Mouse (Mus musculus): ENCODE measurements around the gene Tmem231. TPM values are rescaled to one million over a fixed set of nuclear protein-coding genes. Genes with fewer than 3 reads are reported as not detected.

The Tmem231 gene
- 2.1 and 3.1 TPM in 2 replicates for polyA plus RNA-seq (2012; rRNA removed)

- peaks cover 6% of the 10 kb centered on the region for H3K4me1 ChIP-seq (ENCODE audit: control insufficient read depth, insufficient read depth, insufficient read length)
- H3K27ac ChIP-seq (ENCODE audit: insufficient read depth, low read length): no peak within 1 kb of the TSS; the same call in 1 of the 2 replicates
- TF ChIP-seq CTCF (IDR thresholded peaks at IDR 0.05; ENCODE audit: extremely low read depth, insufficient read depth, insufficient read length, insufficient replicate concordance) (no peak), POLR2A (IDR thresholded peaks at IDR 0.05; ENCODE audit: low read depth, low read length) (no peak)
- no peaks in the 10 kb centered on the region for H3K27me3 ChIP-seq (ENCODE audit: control insufficient read depth, insufficient read depth, low read length)
- peak; percentile 76 to 88 for DNase-seq (ENCODE audit: low read depth in 1 of 2, low spot score in 2 of 2)
- H3K36me3 ChIP-seq (ENCODE audit: control insufficient read depth, insufficient read depth, low read length): no peaks in the 10 kb centered on the region
- peak within 1 kb of the TSS; percentile 73 for H3K4me3 ChIP-seq (ENCODE audit: extremely low read depth, insufficient read depth, insufficient read length)
- WGBS: 4% methylated on average over 52 of the region's 53 CpGs
These were observed at the start of gene Tmem231 for GRCm38 (mm10) chr8:111933348-111934076. Gene Tmem231, minus strand, starts transcription at chr8:111933881.

GRCm38 (mm10) chr8:111982116-111982515 lies 48.4 kb upstream of the Tmem231 start:
- no peak for DNase-seq (ENCODE audit: low read depth in 1 of 2, low spot score in 2 of 2)
- Histone ChIP-seq H3K4me3 (ENCODE audit: extremely low read depth, insufficient read depth, insufficient read length) (no peak overlapping the region), H3K36me3 (ENCODE audit: control insufficient read depth, insufficient read depth, low read length) (peaks cover 15% of the 10 kb centered on the region), H3K27me3 (ENCODE audit: control insufficient read depth, insufficient read depth, low read length) (no peaks in the 10 kb centered on the region), H3K4me1 (ENCODE audit: control insufficient read depth, insufficient read depth, insufficient read length) (no peaks in the 10 kb centered on the region; the same call in 1 of the 2 replicates), H3K27ac (ENCODE audit: insufficient read depth, low read length) (no peak overlapping the region)
- WGBS: 82% methylated on average over 7 of the region's 7 CpGs
- TF ChIP-seq POLR2A (IDR thresholded peaks at IDR 0.05; ENCODE audit: low read depth, low read length) (no peak), CTCF (IDR thresholded peaks at IDR 0.05; ENCODE audit: extremely low read depth, insufficient read depth, insufficient read length, insufficient replicate concordance) (no peak)

GRCm38 (mm10) chr8:111978147-111978546 lies 44.5 kb upstream of the Tmem231 start:
- Histone ChIP-seq H3K36me3 (ENCODE audit: control insufficient read depth, insufficient read depth, low read length) (peaks cover 8% of the 10 kb centered on the region; the same call in 1 of the 2 replicates), H3K27me3 (ENCODE audit: control insufficient read depth, insufficient read depth, low read length) (no peaks in the 10 kb centered on the region), H3K27ac (ENCODE audit: insufficient read depth, low read length) (no peak overlapping the region), H3K4me1 (ENCODE audit: control insufficient read depth, insufficient read depth, insufficient read length) (no peaks in the 10 kb centered on the region; the same call in 1 of the 2 replicates), H3K4me3 (ENCODE audit: extremely low read depth, insufficient read depth, insufficient read length) (no peak overlapping the region)
- TF ChIP-seq CTCF (IDR thresholded peaks at IDR 0.05; ENCODE audit: extremely low read depth, insufficient read depth, insufficient read length, insufficient replicate concordance) (no peak), POLR2A (IDR thresholded peaks at IDR 0.05; ENCODE audit: low read depth, low read length) (no peak)
- no peak for DNase-seq (ENCODE audit: low read depth in 1 of 2, low spot score in 2 of 2)
- WGBS: 93% methylated on average over 10 of the region's 10 CpGs

- Histone ChIP-seq H3K27ac (ENCODE audit: insufficient read depth, low read length) (peak overlapping the region; percentile 30; the same call in 1 of the 2 replicates), H3K4me1 (ENCODE audit: control insufficient read depth, insufficient read depth, insufficient read length) (no peaks in the 10 kb centered on the region; the same call in 1 of the 2 replicates), H3K36me3 (ENCODE audit: control insufficient read depth, insufficient read depth, low read length) (peaks cover 8% of the 10 kb centered on the region; the same call in 1 of the 2 replicates), H3K27me3 (ENCODE audit: control insufficient read depth, insufficient read depth, low read length) (no peaks in the 10 kb centered on the region), H3K4me3 (ENCODE audit: extremely low read depth, insufficient read depth, insufficient read length) (no peak overlapping the region)
- TF ChIP-seq POLR2A (IDR thresholded peaks at IDR 0.05; ENCODE audit: low read depth, low read length) (no peak), CTCF (IDR thresholded peaks at IDR 0.05; ENCODE audit: extremely low read depth, insufficient read depth, insufficient read length, insufficient replicate concordance) (no peak)
- WGBS: 52% methylated on average over 2 of the region's 2 CpGs
- DNase-seq (ENCODE audit: low read depth in 1 of 2, low spot score in 2 of 2): no peak
These were observed 42.6 kb upstream of the Tmem231 start for GRCm38 (mm10) chr8:111976326-111976725.

- no peak for DNase-seq (ENCODE audit: low read depth in 1 of 2, low spot score in 2 of 2)
- Histone ChIP-seq H3K27me3 (ENCODE audit: control insufficient read depth, insufficient read depth, low read length) (no peaks in the 10 kb centered on the region), H3K27ac (ENCODE audit: insufficient read depth, low read length) (no peak overlapping the region), H3K36me3 (ENCODE audit: control insufficient read depth, insufficient read depth, low read length) (peaks cover 8% of the 10 kb centered on the region; the same call in 1 of the 2 replicates), H3K4me3 (ENCODE audit: extremely low read depth, insufficient read depth, insufficient read length) (no peak overlapping the region), H3K4me1 (ENCODE audit: control insufficient read depth, insufficient read depth, insufficient read length) (no peaks in the 10 kb centered on the region; the same call in 1 of the 2 replicates)
- 93% methylated on average over 2 of the region's 2 CpGs for WGBS
- no peak for TF ChIP-seq POLR2A (IDR thresholded peaks at IDR 0.05; ENCODE audit: low read depth, low read length)
- no peak for TF ChIP-seq CTCF (IDR thresholded peaks at IDR 0.05; ENCODE audit: extremely low read depth, insufficient read depth, insufficient read length, insufficient replicate concordance)
These were observed 42.0 kb upstream of the Tmem231 start for GRCm38 (mm10) chr8:111975706-111976105.

GRCm38 (mm10) chr8:111974138-111974537 lies 40.5 kb upstream of the Tmem231 start:
- H3K36me3 ChIP-seq (ENCODE audit: control insufficient read depth, insufficient read depth, low read length): peaks cover 8% of the 10 kb centered on the region; the same call in 1 of the 2 replicates
- no peak overlapping the region for H3K27ac ChIP-seq (ENCODE audit: insufficient read depth, low read length)
- H3K4me3 ChIP-seq (ENCODE audit: extremely low read depth, insufficient read depth, insufficient read length): no peak overlapping the region
- DNase-seq (ENCODE audit: low read depth in 1 of 2, low spot score in 2 of 2): no peak
- no peaks in the 10 kb centered on the region for H3K27me3 ChIP-seq (ENCODE audit: control insufficient read depth, insufficient read depth, low read length)
- TF ChIP-seq CTCF (IDR thresholded peaks at IDR 0.05; ENCODE audit: extremely low read depth, insufficient read depth, insufficient read length, insufficient replicate concordance): no peak
- TF ChIP-seq POLR2A (IDR thresholded peaks at IDR 0.05; ENCODE audit: low read depth, low read length): no peak
- WGBS: 88% methylated on average over 12 of the region's 12 CpGs
- no peaks in the 10 kb centered on the region; the same call in 1 of the 2 replicates for H3K4me1 ChIP-seq (ENCODE audit: control insufficient read depth, insufficient read depth, insufficient read length)

- WGBS: 86% methylated on average over 5 of the region's 5 CpGs
- DNase-seq (ENCODE audit: low read depth in 1 of 2, low spot score in 2 of 2): no peak
- Histone ChIP-seq H3K36me3 (ENCODE audit: control insufficient read depth, insufficient read depth, low read length) (no peaks in the 10 kb centered on the region), H3K4me1 (ENCODE audit: control insufficient read depth, insufficient read depth, insufficient read length) (0 out of 2 replicates have a peak, but pooled peaks cover 2% of the 10 kb centered on the region), H3K27ac (ENCODE audit: insufficient read depth, low read length) (no peak overlapping the region), H3K4me3 (ENCODE audit: extremely low read depth, insufficient read depth, insufficient read length) (no peak overlapping the region), H3K27me3 (ENCODE audit: control insufficient read depth, insufficient read depth, low read length) (no peaks in the 10 kb centered on the region)
- TF ChIP-seq POLR2A (IDR thresholded peaks at IDR 0.05; ENCODE audit: low read depth, low read length): no peak
- TF ChIP-seq CTCF (IDR thresholded peaks at IDR 0.05; ENCODE audit: extremely low read depth, insufficient read depth, insufficient read length, insufficient replicate concordance): no peak
These were observed 35.3 kb upstream of the Tmem231 start for GRCm38 (mm10) chr8:111968991-111969390.

Measured in spleen, adult 2 months (tissue).